Mouse (Mus musculus) heart, adult 9 months (tissue): ENCODE measurements around the gene Tmem114.

ENCODE experiments used
- DNase-seq, 2 experiments: peaks; one replicate each; pipeline ENCODE4 v3.0.0; 2022; ENCODE audit warnings: low spot score in 2 of 2

Gene Tmem114

GRCm38 (mm10) chr16:8424971-8425330, at the start of gene Tmem114:
TSS of gene Tmem114 (minus strand) at chr16:8425136.
- DNase-seq, result no peak

GRCm38 (mm10) chr16:8470603-8471481, 45.9 kb upstream of the Tmem114 start, which contains the start of gene Mettl22:
TSS of gene Mettl22 (plus strand) at chr16:8470788.
- DNase-seq, result peak; percentile 90 to 91

- no peak for DNase-seq
Observed at GRCm38 (mm10) chr16:8470132-8470531, 45.2 kb upstream of the Tmem114 start.

GRCm38 (mm10) chr16:8459098-8459497, 34.2 kb upstream of the Tmem114 start:
- DNase-seq, result no peak

GRCm38 (mm10) chr16:8458391-8458790, 33.5 kb upstream of the Tmem114 start:
- DNase-seq, result no peak

- no peak for DNase-seq
Observed at GRCm38 (mm10) chr16:8455221-8455620, 30.3 kb upstream of the Tmem114 start.

- DNase-seq, result no peak
Observed at GRCm38 (mm10) chr16:8453301-8453700, 28.4 kb upstream of the Tmem114 start.

GRCm38 (mm10) chr16:8446256-8446655, 21.3 kb upstream of the Tmem114 start:
- no peak for DNase-seq

GRCm38 (mm10) chr16:8444911-8445310, 20.0 kb upstream of the Tmem114 start:
- DNase-seq, result no peak

- no peak for DNase-seq
Observed at GRCm38 (mm10) chr16:8432616-8433015, 7.7 kb upstream of the Tmem114 start.

- DNase-seq, result no peak
Observed at GRCm38 (mm10) chr16:8429531-8429930, 4.6 kb upstream of the Tmem114 start.

GRCm38 (mm10) chr16:8425736-8426135, 800 bp upstream of the Tmem114 start:
- no peak for DNase-seq

- DNase-seq, result no peak
Observed at GRCm38 (mm10) chr16:8424161-8424970, 570 bp downstream of the Tmem114 start.

GRCm38 (mm10) chr16:8423626-8424114, 1.3 kb downstream of the Tmem114 start:
- DNase-seq, result no peak

- DNase-seq, result no peak
Observed at GRCm38 (mm10) chr16:8420842-8421241, 4.1 kb downstream of the Tmem114 start.

GRCm38 (mm10) chr16:8420381-8420780, 4.6 kb downstream of the Tmem114 start:
- no peak for DNase-seq

GRCm38 (mm10) chr16:8419666-8420065, 5.3 kb downstream of the Tmem114 start:
- DNase-seq, result no peak

GRCm38 (mm10) chr16:8418126-8418525, 6.8 kb downstream of the Tmem114 start:
- no peak for DNase-seq

- no peak for DNase-seq
Observed at GRCm38 (mm10) chr16:8417011-8417720, 7.8 kb downstream of the Tmem114 start.

GRCm38 (mm10) chr16:8415996-8416395, 8.9 kb downstream of the Tmem114 start:
- DNase-seq, result no peak

GRCm38 (mm10) chr16:8413441-8413840, 11.5 kb downstream of the Tmem114 start:
- no peak for DNase-seq

GRCm38 (mm10) chr16:8412213-8412612, 12.7 kb downstream of the Tmem114 start:
- peak in 1 of 2 experiments; percentile 19 for DNase-seq
